Mouse (Mus musculus) small intestine, adult 10 weeks (tissue): ENCODE data around the gene Fut8. TPM values are rescaled to one million over a fixed set of nuclear protein-coding genes. Genes with fewer than 3 reads are reported as not detected.

Source experiments
- polyA plus RNA-seq: library from polyadenylated mRNA; stranded (reverse); fragments of 350-450 nt; fragmentation: Illumina TruSeq; extraction: RNeasy Lipid Tissue Mini Kit (QIAGEN cat#74804); gene quantifications from one replicate; pipeline ENCODE4 v1.2.3, GENCODE M21; 2014; ENCODE audit warnings: low replicate concordance

Gene Fut8
- 189 TPM for polyA plus RNA-seq

DNA sequence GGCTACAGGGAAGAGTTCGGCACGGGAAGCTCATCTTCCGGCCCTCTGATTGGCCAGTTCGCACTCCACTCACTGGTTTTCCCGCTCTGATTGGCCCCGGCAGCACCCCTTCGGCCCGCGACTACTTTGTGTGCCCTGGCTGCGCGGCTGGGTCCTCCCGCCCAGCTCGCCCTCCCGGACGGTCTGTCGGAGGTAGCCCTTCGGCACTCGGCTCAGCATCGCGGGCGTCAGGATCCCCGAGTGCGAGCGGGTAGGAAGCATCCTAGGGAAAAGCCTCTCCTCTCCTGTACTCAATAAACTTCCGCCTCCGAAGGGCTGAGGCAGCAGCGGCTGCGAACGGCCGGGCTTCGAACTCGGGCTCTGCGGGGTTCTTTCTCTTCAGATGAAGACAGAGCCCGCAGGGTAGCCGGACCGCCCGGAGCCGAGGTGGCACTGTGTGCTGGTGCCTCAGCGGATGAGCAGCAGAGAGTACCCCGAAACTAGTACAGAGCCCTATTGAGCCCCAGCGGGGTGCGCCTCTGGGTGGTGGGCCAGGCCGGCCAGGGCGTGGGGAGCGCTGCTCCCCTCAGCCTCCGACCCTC lies at the start of gene Fut8:
Gene Fut8, plus strand, starts transcription at position 176 of the 581 bp plus-strand sequence.

